Mouse (Mus musculus): Measurements from ENCODE around the gene Arpc5.

Arpc5 gene

GRCm38 (mm10) chr1:152817027-152817769 is 50.9 kb downstream of the Arpc5 start:
- no peak for DNase-seq

GRCm38 (mm10) chr1:152817794-152818193 is 51.5 kb downstream of the Arpc5 start:
- DNase-seq: peak; percentile 31

GRCm38 (mm10) chr1:152819558-152819957 is 53.2 kb downstream of the Arpc5 start:
- no peak for DNase-seq

GRCm38 (mm10) chr1:152820911-152821695 is 54.8 kb downstream of the Arpc5 start:
- DNase-seq: no peak

GRCm38 (mm10) chr1:152821746-152822145 is 55.4 kb downstream of the Arpc5 start:
- DNase-seq: no peak

GRCm38 (mm10) chr1:152824206-152824605 is 57.9 kb downstream of the Arpc5 start:
- no peak for DNase-seq

Data from kidney, adult 18-20 months (tissue).